Mouse (Mus musculus) c-Kit-positive CD71-positive TER-119-negative erythroid progenitor cells, embryonic 14.5 days (primary cell): ENCODE data around the gene Tec.

Experiments used
- DNase-seq: peaks from one replicate; pipeline ENCODE4 v3.0.0-alpha.2; 2013; ENCODE audit warnings: low read depth

The Tec gene

DNA sequence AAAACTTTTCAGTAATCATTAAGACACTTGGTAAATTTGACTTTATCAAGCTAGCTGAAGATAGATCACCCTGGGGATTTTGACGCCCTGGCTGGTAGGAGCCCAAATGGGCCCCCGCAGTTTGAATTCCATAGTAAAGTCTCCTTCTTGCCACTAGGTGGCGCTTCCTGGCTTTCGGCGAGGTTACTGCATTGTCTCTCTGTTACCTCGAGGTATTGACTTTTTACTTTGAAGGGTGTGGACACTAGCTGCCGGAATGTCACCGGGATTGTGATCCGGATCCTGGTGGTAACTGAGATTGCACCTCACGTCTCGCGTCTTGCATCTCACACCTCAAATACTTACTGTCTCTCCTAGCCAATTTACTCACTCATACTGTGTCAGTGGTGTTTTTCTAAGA is 23.3 kb upstream of the Tec start:
- DNase-seq, result no peak

DNA sequence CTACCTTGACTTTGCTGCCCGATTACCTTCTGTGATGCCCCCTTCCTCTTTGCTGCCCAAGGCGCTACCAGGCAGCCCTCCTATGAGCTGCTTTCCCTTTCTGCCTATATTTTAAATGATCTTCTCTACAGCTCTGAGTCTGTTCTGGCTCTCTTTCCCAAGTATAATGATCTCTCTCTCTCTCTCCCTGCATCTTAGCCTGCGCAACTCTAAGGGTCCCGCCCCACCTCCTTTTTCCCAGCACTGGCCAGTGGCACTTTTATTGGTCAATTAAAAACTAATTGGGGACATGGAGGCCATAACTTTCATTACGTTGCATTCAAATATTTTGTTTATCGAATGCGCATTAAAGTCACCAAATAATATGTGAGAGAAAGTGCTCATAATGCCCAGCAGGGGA is 20.0 kb upstream of the Tec start:
- no peak for DNase-seq

DNA sequence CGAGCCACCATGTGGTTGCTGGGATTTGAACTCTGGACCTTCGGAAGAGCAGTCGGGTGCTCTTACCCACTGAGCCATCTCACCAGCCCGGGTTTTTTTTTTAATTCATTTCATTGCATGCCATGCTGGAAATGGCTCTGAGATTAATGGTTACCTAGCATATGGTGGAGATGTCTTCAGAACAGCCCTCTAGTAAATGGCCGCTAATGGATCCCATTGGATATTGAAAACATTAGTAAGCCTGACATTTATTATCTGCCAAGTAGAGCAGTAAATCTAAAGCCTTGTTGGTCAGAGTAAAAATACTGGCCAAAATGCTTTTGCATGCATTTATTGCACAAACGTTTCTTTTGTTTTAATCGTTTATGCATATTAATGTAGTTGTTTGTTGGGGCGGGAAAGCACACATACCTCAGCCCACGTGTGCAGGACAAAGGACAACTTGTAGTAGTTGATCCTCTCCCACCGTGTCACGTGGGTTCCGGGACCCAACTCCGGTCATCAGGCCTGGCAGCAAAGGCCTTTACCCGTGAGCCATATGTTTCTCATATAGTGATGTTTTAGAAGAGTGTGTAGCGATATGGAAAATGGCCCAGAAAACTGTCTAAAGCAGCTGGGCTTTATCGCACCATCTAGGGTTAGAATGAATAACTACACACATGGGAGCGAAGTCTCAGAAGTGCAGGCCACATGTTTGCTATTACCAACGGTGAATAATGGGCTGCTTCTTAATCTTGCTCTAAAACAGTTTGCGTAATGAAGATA is 18.4 kb upstream of the Tec start:
- DNase-seq, result no peak

DNA sequence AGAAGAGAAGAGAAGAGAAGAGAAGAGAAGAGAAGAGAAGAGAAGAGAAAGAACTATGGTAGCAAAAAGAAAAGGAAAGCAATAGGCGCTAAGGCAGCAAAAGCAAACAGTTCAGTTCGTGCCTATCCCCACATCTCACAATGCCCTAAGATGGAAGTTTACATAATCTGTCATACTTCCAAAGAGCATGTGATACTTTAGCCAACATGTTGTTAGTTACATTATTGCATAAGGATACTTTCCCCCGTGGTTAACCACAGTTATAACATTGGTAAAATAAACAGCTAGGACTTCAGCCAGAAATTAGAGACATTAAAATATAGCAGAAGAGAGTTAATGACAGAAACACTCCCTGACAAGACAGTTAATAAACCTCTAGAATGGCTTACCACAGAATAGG is 15.4 kb upstream of the Tec start:
- DNase-seq, result no peak

DNA sequence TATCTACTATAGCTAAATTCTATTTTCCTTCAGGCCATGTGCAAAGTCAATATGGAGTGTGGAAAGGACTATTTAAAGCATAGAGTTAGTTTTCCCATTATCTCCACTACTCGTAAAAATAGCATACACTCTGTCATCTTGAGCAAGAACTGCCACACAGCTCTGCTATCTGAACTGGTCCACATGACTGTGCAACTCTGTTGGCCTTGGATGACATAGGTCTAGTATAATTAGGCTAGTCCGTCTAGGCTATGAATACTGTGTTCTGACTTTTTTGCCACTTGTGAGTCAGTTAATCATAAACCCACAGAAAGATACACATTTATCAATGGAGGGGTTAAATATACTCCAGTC is 14.1 kb upstream of the Tec start:
- no peak for DNase-seq

DNA sequence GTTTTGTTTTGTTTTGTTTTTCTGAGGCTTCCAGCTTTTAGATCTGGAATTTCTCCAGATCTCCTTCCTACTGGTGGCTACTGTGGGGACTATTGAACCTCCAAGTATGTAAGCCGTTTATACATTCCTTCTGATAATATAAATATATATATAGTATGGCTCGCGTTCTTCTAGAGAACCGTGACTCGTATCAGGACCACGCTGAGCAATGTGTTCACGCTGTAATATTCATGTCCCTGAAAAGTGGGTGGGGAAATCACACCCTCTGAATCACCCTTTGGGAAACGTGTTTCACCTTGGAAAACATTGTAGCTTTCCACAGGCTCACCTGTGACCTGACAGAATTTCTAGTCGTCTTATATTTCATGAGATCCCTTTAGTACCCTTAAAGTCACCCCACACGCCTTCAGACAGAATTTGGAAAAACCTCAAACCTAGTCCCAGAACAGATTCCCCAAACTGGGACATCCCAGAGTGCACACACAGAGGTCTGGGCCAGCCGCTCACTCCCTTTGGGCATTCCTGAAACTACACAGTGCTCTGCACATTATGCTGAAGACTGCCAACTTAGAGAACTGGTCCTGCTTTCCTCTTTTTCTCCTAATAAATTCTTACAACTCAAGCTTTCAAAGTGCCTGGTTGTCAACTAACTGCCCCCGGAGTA is 13.6 kb upstream of the Tec start:
- no peak for DNase-seq

DNA sequence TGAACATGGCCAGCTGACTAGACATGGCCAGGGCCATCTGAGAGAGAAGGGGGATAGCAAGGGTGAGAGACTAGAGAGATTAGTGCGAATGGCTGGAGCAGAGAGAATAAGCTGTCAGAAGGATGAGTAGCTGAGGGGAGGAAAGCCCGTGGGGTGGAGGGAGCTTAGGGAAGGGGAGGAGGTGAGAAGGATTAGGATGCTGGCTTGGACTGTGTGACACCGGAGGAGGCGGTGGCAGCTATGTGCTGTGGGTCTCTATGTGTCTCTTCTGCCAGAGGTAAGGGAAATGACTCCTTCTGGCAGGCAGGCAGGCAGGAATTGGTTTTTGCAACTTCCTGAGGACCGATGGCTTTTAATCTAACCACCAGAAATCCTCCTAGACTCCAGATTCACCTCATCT is 11.5 kb upstream of the Tec start:
- no peak for DNase-seq

DNA sequence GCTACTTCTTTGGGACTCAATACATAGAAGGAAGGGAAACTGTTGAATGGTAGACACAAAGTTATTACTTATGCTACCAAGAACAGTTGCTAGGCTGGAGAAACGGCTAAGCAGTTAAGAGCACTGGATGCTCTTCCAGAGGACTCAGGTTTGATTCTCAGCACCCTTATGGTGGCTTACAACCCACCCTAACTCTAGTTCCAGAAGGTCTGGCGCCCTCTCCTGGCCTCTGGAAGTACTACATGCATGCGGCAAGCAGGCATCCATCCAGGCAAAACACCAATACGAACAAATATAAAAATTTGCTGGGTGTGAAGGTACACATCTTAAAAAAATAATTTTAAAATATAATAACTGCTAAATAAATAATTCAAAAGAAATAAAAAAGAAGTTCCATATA is 2.8 kb upstream of the Tec start:
- no peak for DNase-seq

DNA sequence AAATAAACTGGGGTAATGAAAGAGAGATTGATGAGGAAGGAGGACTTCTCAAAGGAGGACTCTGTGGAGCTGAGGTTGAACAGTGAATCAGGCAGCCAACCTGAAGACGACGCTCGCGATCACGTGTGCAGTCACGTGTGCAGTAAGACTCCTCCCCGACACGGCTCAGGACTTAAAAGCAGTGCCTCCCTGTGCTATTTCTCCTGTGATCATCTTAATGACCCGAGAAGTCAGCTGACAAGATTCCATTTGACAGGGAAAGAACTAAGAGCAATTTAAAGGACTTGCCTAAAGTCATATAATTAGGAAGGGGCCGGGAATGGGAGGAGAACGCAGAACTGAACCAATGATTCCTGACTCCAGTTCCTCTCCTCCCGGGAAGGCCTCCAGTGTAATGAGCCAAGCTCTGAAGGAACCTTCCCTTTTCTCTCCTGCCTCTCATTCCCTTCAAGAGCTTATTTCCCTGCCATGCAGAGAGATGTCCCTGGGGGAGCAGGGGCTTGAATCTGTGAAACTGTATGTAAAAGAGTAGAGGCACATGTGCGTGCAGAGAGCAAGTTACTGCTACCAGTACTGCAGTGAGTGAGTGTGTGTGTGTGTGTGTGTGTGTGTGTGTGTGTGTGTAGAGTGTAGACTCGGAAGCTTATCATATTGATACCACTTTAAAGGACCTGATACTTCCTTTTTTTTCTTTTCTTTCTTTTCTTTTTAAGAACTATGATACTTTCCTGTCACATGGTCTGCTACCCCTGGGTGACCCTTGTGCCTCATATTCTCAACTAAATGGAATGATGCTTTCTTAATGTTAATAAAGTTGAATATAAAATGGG is 1.7 kb upstream of the Tec start:
- DNase-seq, result no peak

DNA sequence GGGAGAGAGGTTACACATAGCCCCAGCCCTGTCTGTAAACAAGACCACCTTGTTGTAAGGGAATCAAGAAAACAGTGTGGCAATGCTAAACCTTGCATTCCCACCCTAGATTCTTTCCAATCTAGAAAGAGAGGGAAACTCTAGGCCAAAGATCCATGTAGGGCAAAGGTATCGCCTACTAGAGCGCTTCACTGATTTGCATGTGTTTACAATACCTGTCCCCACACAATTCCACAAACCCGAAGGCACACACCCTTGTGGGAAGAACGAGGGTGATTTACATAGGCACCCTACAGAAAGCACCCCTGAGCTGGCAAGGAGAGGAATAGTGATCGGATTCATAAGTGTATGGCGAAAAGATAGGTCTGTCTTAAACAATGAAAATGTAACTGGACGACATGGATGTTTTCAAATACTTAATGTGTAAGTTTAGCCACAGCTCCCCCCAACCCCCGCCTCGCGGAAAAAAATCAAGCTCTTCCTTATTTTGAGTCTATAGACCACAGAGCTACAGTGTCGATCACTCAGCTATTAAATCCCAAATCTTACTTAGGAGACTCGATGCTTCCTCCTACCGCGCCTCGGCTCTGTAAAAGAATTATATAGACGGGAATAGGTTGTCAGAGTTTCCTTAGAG is 1.1 kb downstream of the Tec start:
- DNase-seq, result no peak

DNA sequence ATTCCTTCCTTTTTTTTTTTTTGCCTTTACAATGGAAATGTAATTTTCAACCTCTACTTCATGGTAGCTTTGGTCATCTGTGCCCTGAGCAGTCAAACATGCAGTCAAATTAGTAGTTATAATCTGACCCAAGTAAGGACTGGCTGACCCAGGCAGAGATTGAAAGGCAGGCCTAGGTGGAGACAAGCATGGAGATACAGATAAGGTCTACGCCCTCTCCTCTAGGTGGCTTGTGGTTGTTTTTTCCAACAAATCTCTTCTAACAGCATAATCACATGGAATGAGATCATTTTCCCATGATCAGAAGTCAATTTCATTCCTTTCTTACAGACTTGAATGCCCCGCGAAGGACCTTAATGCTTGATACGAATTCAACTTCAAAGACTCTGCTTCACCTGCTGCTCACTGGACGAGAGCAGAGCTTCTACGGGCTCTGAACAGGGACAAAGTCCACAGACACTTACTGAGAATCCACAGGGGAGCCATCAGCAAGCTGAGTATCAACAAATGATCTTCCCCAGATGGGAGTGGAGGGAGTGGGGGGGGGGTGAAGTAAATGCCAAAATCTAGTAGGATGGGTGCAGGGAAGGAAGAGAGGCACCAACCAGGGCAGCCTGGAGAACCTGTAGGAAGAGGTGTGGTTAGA is 1.9 kb downstream of the Tec start:
- no peak for DNase-seq

DNA sequence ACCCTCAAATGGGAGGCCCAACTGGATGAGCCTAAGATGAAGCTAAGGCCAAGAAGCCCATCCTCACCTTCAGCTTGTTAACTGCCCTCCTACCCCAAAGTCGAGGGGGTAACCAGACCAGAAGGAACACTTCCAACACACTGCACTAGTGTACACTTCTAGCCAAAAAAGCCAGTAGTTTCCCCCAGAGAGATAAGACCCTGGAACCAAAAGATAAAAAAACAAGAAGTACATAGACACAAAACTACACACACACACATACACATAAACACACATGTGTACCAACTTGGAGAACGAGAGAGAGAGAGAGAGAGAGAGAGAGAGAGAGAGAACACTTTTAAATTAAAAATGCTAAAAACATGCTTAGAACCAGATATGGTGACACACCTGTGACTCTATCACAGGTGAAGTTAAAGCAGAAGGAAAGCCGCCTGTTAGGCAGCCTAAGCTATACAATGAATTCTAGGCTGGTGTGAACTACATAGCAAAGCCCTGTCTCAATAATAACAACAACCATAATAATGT is 3.6 kb downstream of the Tec start:
- no peak for DNase-seq

DNA sequence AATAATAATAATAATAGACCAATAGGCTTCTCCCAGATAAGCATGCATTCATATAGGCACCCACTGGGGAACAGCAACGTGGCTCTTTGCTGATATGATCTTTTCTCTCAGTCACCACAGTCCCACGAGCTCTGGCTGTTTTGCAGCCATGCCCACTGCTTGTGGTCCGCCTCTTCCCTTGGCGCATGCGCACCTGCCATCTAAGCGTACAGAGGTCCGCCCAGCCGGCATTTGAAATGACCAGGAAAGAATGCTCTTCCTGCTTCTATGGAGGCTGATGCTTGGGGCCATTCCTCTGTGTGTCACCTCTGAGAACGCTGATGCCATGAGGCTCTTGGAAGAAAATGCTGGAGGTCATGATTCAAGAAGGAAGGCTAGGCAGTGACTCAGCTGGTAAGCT is 5.1 kb downstream of the Tec start:
- DNase-seq, result no peak

DNA sequence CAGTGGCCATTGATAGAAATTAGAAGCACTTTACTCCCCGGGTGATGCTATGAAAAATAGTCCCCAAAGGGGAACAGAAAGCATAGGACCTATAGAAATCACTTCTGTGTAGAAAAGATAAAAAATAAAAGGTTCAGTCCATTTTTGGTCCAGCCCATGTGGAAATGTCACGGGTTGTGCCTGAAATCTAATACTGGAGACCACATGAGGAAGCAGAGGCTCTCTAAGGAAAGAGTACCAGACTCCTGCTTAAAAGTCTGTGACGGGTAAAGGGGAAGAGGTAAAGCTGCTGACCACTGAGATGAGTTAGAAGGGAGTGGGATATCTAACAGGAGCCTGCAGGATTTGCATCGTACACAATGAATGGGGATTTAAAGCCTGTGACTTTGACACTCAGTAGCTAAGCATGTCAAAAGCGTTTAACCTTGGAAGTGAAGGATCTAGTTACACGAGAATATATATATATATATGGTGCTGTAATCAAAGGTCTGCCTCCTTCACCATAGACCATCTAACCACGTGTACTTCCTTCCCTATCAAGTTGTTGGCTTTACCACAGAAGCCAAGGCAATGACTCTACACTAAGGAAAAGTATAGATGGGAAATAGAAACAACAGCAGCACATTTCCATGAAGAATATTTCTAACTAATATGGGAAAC is 6.4 kb downstream of the Tec start:
- DNase-seq, result no peak

DNA sequence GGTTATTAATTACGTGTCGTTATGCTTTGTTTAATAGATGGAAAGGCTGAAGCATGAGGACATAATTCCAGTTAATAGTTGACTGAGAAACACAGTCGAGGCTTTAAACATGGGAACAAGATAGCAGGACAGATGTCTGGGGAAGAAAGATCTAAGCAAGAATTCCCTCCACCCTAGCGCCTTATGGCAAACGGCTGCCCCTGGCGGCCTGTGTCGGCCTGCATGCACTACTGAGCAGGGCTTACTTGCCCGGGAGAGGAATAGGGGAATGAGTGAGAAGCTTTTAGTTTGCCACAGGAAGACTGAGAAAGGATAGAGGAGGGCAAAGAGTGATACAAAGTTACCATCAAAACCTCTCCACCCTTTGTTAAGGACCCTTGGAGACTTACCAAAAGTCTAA is 7.4 kb downstream of the Tec start:
- no peak for DNase-seq

DNA sequence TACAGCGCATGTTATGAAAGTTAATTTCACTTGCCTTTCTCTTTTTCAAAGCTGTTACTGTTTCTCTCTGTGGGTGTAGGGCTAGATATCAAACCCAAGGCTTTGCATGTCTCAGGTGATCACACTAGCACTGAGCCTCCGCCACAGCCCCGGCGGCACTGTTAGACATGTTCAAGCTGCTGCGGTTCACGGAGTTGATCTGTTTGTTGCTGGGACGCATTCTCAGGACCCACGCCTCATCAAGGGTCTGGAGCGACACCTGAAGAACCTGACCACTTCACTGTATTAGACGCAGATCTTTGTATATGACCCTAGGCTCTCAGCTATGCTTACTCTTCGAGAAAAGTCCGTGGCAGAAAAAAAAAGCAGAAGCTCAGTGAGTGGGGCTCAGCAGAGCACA is 10.0 kb downstream of the Tec start:
- no peak for DNase-seq

DNA sequence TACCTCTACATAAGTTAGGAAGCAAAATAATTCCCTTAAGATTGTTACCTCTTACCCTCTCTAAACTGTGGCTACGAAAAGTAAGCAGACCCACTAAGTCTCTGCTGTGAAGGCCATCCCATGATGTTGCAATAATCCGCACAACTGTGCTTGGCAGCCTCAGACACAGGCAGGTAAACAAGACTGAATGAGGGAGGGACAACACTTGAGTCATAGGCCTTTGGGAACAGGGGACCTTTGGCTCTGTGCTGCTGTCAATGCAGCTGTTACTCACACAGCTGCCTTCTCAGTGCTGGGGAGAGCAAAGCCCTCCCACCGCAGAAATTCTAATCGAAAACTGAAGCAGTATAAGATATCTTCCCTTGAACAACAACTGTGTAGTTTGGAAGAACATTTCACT is 10.5 kb downstream of the Tec start:
- no peak for DNase-seq

DNA sequence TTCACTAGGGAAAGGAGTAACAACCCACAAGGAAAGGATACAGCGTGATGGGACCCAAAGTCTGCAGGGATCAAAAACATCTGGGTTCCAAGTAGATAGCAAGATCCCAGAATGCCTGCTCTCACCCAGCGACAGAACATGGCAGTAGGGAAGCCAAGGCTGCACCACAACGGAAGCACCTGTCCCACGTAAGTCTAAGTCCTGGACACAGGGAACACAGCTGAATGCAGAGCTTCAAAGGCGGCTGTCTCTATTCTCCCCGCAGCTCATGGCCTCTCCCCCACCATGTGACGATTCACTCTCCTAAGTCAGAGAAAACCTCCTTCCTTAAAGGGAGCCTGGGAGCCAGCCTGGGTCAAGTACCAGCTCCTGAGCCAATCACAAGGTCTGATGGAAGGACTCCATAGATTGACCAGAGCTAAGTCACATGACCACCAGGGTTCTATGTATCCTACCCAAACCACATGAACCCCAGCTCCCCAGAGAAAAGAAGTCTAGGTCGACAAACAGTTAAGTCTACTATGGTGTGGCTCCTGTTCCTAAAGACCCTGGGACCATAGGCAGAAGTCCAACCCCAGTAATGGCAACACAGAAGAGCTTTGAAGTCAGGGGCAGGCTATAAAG is 11.9 kb downstream of the Tec start:
- no peak for DNase-seq

DNA sequence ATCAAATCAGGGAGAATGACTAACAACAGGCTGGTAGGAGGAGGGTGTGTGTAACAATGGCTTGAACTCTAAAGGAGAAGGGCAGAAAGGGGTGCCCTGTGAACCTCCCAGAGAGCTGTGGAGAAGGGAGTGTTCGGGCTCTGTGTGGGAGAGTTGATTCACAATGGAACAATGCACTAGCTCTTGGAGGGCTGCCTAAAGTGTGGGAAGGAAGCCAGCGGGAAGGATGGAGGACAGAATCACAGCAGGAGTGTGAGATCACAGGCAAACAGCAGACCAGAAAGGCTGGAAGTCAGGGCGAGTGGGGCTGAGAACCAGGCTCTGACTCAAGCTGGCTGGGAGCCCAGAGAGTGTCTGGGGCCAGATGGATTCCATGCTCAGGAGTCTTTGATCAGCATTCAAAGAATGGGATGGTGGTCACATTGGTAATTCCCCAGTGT is 12.6 kb downstream of the Tec start:
- no peak for DNase-seq

DNA sequence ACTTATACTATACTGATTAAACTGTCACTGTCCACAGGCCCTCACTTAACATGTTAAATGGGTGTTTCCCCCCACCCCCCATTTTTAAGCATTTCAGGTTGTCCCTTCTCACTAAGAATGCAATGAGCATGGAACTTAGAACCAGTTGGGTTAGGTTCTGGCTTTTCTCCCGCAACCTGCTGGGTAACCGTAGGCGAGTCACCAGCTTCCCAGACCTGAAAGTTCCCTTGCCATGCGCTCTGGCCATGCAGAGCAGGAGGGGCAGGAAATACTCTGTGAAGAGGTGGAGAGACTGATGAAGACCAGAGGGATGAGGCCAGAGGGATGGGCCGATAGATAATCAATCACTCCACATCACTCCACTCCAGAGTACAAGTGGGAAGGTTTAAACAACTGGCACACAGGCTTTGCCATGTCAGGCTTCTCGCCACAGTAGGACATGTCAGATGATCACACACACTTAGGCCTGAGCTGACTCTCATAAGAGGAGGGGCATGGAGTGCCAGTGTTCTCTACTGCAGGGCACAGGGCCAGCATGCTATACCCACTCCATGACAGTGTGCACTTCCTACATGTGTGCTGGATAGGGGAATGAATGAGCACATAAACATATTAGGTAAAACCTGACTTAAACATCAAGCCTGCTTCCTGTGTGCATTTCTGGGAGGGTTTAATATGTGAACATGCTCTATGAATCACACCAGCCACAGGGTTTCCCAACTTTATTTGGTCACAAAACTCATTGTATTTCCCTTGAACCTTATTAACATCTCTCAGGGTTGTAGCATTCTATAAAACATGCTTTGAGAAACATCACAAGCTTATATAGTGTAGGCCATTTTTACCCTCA is 13.9 kb downstream of the Tec start:
- no peak for DNase-seq
